Mouse (Mus musculus): ENCODE data around the gene Galnt10.

The Galnt10 gene

DNA sequence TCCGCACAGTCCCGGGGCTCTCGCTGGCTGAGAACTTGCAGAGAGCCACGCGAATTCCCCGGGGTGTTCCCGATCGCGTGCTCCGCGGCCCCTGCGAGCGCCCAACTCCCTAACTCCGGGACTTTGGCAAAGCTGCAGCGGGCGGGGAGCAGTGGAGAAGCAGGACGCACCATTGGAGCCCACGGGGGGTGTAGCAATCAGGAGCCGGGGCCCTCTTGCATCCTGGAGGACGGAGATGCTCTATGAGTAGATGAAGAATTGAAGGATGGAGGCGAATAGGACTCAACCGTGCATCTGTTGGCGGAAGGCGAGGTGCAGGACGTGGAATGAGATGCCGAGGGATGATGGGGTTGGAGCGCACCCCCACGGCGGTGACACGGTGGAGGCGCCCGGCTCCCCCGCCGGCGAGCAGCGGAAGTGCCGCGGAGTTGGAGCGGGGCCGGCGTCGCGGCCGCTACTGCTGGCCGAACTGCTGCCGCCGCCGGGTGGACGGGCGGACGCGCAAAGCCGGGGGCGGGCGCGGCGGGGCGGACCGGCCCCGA is at the start of gene Galnt10:
TSS of gene Galnt10 (plus strand) at position 425 of the 542 bp plus-strand sequence.
- peak; percentile 91 to 97 for DNase-seq (ENCODE audit: inconsistent age in 2 of 2, low spot score in 1 of 2)

- DNase-seq (ENCODE audit: inconsistent age in 2 of 2, low spot score in 1 of 2): no peak
Measured at GRCm38 (mm10) chr11:57595899-57596298, 49.3 kb upstream of the Galnt10 start.

- DNase-seq (ENCODE audit: inconsistent age in 2 of 2, low spot score in 1 of 2): no peak
Measured at GRCm38 (mm10) chr11:57598161-57598560, 47.1 kb upstream of the Galnt10 start.

DNA sequence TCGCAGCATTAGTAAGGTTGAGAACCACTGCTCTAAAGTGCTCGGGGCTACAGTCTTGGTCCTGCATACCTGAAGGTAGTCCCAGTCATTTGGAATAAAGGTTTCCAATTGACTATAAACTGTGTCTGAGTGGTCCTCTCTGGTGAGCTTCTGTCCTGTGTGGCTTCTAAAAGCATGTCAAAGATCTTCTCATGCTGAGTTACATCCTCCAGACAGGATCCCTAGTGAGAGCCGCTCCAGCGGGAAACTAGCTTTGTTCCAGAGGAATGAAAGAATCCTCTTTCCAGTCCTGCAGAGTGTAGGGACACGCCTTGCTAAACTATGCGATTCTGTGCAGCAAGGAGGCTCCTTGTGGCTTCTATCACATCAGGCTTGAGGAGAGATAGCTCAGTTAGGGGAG is 45.9 kb upstream of the Galnt10 start:
- DNase-seq (ENCODE audit: inconsistent age in 2 of 2, low spot score in 1 of 2): no peak

- no peak for DNase-seq (ENCODE audit: inconsistent age in 2 of 2, low spot score in 1 of 2)
Measured at GRCm38 (mm10) chr11:57600113-57600512, 45.1 kb upstream of the Galnt10 start.

DNA sequence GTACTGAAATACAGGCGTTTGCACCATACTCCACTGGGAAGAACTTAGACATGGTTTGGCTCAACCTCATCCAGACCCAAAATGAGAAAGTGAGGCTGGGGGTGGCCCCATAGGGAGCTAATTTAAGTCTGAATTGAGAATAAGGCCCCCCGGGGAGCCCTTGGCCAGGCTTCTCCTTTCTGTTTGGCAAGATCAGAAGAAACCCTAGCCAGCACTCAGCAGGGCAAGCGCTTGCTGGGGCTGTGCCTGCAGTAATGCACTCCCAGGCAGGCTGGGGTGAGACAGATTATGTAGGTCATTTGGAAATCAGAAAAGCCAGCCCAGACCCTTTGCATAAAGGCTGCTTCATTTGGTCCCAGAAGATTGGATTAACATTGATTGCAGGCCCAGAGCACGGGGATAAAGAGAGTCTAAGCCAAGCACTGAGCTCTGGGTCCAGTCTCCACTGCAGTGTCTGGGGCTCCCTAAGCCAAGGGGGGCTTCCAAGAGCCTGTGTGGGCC is 44.6 kb upstream of the Galnt10 start:
- peak in 1 of 2 experiments; percentile 44 for DNase-seq (ENCODE audit: inconsistent age in 2 of 2, low spot score in 1 of 2)

- DNase-seq (ENCODE audit: inconsistent age in 2 of 2, low spot score in 1 of 2): no peak
Measured at GRCm38 (mm10) chr11:57601806-57602455, 43.3 kb upstream of the Galnt10 start.

- no peak for DNase-seq (ENCODE audit: inconsistent age in 2 of 2, low spot score in 1 of 2)
Measured at GRCm38 (mm10) chr11:57605086-57605485, 40.2 kb upstream of the Galnt10 start.

GRCm38 (mm10) chr11:57605660-57606059 is 39.6 kb upstream of the Galnt10 start:
- DNase-seq (ENCODE audit: inconsistent age in 2 of 2, low spot score in 1 of 2): no peak

- DNase-seq (ENCODE audit: inconsistent age in 2 of 2, low spot score in 1 of 2): no peak
Measured at GRCm38 (mm10) chr11:57614502-57614901, 30.7 kb upstream of the Galnt10 start.

GRCm38 (mm10) chr11:57615286-57615685 is 30.0 kb upstream of the Galnt10 start:
- DNase-seq (ENCODE audit: inconsistent age in 2 of 2, low spot score in 1 of 2): no peak

DNA sequence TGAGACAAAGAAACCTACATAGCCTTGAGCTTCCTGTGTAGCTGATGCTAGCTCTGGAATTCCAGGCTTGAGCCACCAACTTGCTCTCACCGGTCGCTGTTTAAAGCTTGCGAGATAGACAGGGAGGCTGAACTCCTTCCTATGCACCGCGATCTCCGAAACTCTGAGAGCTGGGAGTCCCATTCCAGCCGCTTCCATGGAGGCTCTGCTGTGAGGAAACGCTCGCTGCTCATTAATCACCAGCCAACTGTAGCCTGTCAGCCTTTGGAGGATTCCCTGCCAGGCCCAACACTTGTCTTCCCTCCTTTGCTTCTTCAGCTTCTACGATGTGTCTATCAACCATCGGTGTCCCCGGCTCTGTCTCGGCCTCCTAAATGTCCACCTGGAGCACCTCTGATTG is 29.4 kb upstream of the Galnt10 start:
- no peak for DNase-seq (ENCODE audit: inconsistent age in 2 of 2, low spot score in 1 of 2)

DNA sequence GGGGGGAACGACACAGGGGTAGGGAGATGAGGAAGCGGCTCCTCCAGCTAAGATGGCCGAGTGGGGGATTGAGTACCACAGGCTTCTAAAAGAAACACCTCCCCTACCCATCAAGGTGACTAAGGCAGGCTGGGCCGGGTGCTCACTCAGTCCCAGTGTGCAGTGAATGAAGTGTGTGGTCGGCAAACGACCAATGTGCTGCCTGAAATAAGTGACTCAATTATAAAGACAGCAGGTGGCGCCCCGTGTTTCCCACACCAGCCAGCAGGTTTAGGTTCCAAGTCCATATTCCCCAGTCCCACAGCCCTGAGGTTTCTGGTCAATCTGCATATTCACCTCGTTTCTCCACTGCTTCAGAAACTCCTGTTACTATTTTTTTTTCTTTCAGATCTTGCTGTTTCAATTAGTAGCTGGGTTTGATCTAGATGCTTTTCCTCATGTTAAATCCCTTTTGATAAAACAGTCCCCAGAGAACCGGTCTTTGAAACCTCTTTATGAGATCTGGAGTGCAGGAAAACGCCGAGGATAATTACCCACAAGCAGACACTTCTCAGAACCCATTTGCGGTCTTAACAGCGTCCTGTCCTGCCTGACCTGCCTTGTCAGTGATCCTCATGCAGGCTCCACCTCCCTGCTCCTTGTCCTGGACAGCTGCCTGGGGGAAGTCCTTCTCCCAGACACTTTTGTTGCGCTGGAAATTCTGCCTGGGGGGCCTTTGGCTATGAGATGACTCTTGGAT is 27.5 kb upstream of the Galnt10 start:
- peak; percentile 70 to 86 for DNase-seq (ENCODE audit: inconsistent age in 2 of 2, low spot score in 1 of 2)

DNA sequence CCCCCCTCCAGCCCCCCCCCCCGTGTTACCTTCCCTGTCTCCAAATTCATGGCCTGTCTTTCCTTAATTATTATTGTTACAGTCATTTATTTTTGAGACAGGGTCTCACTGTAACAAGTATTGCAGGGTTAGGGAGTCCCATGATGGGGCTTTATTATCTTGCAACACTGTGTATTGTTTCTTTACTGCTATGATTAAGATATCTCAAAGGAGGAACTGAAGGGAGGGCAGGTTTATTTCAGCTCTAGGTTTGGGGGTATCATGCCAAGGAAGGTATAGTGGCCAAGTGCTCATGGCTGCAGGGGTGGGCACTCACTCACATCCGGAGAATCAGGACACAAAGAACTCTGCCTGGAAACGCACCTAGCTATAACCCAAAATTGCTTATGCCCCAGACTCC is 23.8 kb upstream of the Galnt10 start:
- DNase-seq (ENCODE audit: inconsistent age in 2 of 2, low spot score in 1 of 2): no peak

GRCm38 (mm10) chr11:57621876-57622275 is 23.4 kb upstream of the Galnt10 start:
- DNase-seq (ENCODE audit: inconsistent age in 2 of 2, low spot score in 1 of 2): peak; percentile 61 to 76

DNA sequence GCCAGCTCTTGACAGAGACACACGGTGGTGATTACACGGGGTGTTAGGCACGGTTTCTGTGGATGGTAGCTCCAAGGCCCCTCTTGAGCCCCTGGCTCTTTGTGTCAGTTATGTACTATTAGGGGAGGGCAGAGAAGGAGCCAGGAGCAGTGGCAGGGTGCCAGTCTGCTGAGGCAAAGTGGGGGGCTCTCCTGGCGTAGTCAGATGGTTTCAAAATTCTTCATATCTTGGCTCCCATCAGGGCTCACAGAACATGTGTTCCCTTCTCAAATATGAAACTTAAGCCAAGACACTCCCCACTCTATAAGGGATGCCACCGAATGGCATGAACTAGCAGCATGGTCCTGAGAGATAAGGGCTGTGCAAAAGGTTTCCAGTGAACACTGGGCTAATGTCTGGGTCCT is 20.8 kb upstream of the Galnt10 start:
- DNase-seq (ENCODE audit: inconsistent age in 2 of 2, low spot score in 1 of 2): no peak

DNA sequence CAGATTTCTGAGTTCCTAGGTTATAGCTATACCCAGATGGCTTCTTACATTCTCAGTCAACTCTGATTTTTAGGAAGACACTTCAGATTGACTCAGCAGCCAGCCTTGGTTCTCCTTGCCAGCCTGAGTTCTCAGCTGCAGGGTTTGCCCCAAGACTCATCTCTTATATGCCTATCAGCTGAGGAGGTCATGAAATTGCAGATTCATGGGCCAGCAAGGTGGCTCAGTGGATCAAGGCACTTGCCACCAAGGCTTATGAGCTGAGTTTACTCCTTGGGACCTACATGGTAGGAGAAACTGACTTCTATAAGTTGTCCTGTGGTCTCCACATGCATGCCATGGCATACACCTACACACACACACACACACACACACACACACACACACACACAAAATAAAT is 19.8 kb upstream of the Galnt10 start:
- DNase-seq (ENCODE audit: inconsistent age in 2 of 2, low spot score in 1 of 2): no peak

DNA sequence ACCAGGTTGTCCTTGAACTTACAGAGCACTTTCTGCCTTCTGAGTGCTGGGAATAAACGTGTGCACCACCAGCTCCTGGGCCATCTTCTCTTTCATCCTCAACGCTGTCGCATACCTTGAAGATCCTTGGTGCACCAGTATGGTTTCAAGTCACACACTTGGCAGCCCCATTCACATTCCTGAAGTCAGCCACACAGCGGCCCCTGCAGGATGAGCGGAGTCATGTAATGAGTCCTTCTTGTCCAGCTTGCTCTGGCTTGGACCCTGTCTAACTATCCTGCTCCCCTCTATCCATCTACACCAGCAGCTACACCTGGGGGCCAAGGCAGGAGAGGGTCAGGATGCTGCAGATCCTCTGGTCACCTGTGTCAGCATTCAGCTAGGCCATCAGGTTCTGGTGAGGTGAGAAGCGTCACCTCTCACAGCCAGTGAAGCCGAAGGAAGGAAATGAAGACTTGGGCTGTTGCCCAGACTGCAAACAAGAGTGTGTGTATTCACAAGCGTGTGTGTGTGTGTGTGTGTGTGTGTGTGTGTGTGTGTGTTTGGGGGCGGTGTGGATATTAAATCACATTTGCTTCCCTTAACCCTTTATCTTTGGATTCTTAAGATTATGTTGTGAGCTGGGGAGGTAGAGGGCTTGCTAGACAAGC is 18.0 kb upstream of the Galnt10 start:
- DNase-seq (ENCODE audit: inconsistent age in 2 of 2, low spot score in 1 of 2): peak; percentile 62 to 85

GRCm38 (mm10) chr11:57631805-57632485 is 13.3 kb upstream of the Galnt10 start:
- DNase-seq (ENCODE audit: inconsistent age in 2 of 2, low spot score in 1 of 2): peak; percentile 13 to 53

DNA sequence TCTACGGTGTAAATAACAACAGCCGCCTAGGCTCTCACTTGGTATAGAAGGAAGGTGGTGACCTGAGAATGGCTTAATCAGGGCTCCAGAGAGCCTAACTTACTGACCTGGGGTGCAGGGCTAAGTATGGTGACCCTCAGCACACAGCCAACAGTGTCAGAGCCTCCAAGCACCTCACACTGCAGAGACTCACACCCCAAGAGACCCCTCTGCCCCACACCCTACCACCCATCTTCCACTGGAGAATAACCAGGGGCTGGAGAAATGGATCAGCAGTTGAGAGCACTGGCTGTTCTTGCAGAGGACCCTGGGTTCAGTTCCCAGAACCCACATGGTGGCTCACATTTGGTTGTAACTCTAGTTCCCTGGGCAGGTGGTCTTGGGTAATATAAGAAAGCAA is 12.2 kb upstream of the Galnt10 start:
- DNase-seq (ENCODE audit: inconsistent age in 2 of 2, low spot score in 1 of 2): peak in 1 of 2 experiments; percentile 7

GRCm38 (mm10) chr11:57633975-57634585 is 11.2 kb upstream of the Galnt10 start:
- DNase-seq (ENCODE audit: inconsistent age in 2 of 2, low spot score in 1 of 2): peak; percentile 88 to 92
